Mouse (Mus musculus) forebrain, embryonic 12.5 days (tissue): ENCODE data around the gene Kncn. TPM values are rescaled to one million over a fixed set of nuclear protein-coding genes. Genes with fewer than 3 reads are reported as not detected.

ENCODE experiments used
- ATAC-seq: fragments of 200-750 bp; cut with Nextera tagmentation; 2 replicates; pipeline ENCODE4 v1.8.0; 2017; ENCODE audit warnings: moderate TSS enrichment; ENCODE audit not compliant: low FRiP score
- H3K27ac ChIP-seq: fragments of 300-500 bp; sonication (generic); 2 replicates; pipeline ENCODE4 v1.5.1; 2016; ENCODE audit warnings: mild to moderate bottlenecking
- H3K27me3 ChIP-seq: fragments of 300-500 bp; sonication (generic); 2 replicates; pipeline ENCODE4 v1.6.1; 2016; ENCODE audit warnings: mild to moderate bottlenecking
- H3K36me3 ChIP-seq: fragments of 300-500 bp; sonication (generic); replicated peaks from 2 replicates; pipeline ENCODE4 v1.6.1; 2016; ENCODE audit warnings: mild to moderate bottlenecking
- H3K4me1 ChIP-seq: fragments of 300-500 bp; sonication (generic); 2 replicates; pipeline ENCODE4 v1.6.1; 2016
- H3K4me2 ChIP-seq: fragments of 300-500 bp; sonication (generic); 2 replicates; pipeline ENCODE4 v1.6.1; 2016; ENCODE audit warnings: mild to moderate bottlenecking, moderate library complexity
- H3K4me3 ChIP-seq: fragments of 300-500 bp; sonication (generic); replicated peaks from 2 replicates; pipeline ENCODE4 v1.5.1; 2016; ENCODE audit warnings: mild to moderate bottlenecking
- H3K9ac ChIP-seq: fragments of 300-500 bp; sonication (generic); 2 replicates; pipeline ENCODE4 v1.6.1; 2016; ENCODE audit warnings: mild to moderate bottlenecking
- H3K9me3 ChIP-seq: fragments of 300-500 bp; sonication (generic); 2 replicates; pipeline ENCODE4 v1.6.1; 2016
- WGBS: fragments of 180-500 bp; shearing (Covaris S2); methylation state at CpG from one replicate; pipeline ENCODE4 v1.1.7; 2016; 5-methylcytosine and 5-hydroxymethylcytosine counted together
- polyA plus RNA-seq: library from polyadenylated mRNA; unstranded; fragments of >200 nt; fragmentation: Nextera tagmentation; extraction: Ambion mirVana; gene quantifications from 2 replicates; pipeline ENCODE4 v1.2.1, GENCODE M21; 2016

Gene Kncn
- polyA plus RNA-seq, 1 experiment from 2014 or later = not detected

DNA sequence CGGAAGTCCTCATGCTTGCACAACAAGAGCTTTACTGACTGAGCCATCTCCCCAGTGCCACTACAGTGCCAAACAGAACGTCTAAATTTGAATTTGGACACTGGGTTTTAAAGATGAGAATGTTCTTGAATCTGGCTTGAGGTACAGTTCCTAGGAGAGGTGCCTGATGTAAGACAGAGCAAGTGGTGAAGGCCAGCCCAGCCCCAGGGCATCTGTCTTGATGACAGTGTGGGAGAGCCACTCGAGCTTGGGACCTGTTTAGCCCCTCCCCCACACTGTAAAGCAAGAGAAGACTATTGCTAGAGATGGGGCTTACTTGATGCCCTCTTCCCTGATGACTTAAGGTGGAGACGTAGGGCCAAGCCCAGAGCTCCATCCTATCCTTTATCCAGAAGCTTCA is 2.0 kb upstream of the Kncn start:
- no peak overlapping the region for H3K9ac ChIP-seq
- H3K36me3 ChIP-seq = no peaks in the 10 kb centered on the region
- H3K4me2 ChIP-seq = no peak overlapping the region
- H3K27ac ChIP-seq = no peak overlapping the region
- H3K4me3 ChIP-seq = no peak overlapping the region
- no peak for ATAC-seq
- H3K9me3 ChIP-seq = no peaks in the 10 kb centered on the region
- WGBS = 70% methylated on average over 4 of the region's 4 CpGs
- H3K27me3 ChIP-seq = peaks cover 12% of the 10 kb centered on the region; the same call in 1 of the 2 replicates
- H3K4me1 ChIP-seq = peaks cover 53% of the 10 kb centered on the region

DNA sequence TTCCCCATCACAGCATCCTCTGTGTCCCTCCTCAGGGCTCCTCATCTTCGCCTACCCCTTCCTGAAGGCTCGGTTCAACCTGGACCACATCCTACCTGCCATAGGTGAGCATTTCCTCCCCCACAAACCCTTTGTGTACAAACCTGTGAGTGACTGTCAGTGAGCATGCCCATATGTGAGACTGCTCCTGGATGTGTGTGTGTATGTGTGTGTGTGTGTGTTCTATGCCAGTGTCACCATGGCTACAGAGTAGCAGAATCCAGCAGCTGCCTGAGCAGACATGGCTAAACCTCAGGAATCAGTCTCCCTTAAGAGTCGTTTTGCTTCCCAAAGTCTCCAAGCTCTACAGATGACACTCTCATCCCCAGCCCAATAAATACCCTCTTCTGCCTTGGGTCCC is 1.6 kb downstream of the Kncn start:
- H3K36me3 ChIP-seq = no peaks in the 10 kb centered on the region
- H3K4me2 ChIP-seq = no peak overlapping the region
- H3K27ac ChIP-seq = 0 out of 2 replicates have a peak overlapping the region, but pooled peaks have one; percentile 21
- ATAC-seq = no peak
- peaks cover 42% of the 10 kb centered on the region for H3K27me3 ChIP-seq
- peaks cover 27% of the 10 kb centered on the region for H3K4me1 ChIP-seq
- no peaks in the 10 kb centered on the region for H3K9me3 ChIP-seq
- no peak overlapping the region for H3K9ac ChIP-seq
- H3K4me3 ChIP-seq = no peak overlapping the region
- WGBS = 72% methylated on average over 3 of the region's 3 CpGs

DNA sequence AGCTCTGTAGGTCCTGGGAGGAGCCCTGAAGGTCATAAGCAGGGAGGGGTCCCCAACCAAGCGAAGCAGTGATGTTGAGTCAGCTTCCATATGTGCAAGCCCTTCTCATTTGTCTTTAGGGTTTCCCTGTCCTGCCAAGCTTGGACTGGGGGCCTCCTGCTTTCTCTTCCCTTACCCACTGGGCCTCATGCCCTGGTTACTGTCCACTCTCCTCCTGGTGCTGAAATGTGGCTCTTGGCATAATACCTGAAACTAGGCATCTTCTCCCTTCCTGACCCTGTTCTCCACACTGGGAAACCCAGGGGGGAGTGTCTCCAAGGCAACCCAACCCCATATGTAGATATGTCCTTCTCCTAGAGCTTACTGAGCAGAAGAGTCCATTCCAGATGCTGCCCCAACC is 2.7 kb downstream of the Kncn start:
- H3K36me3 ChIP-seq = no peaks in the 10 kb centered on the region
- H3K27me3 ChIP-seq = peaks cover 53% of the 10 kb centered on the region
- no peak overlapping the region for H3K27ac ChIP-seq
- no peaks in the 10 kb centered on the region for H3K9me3 ChIP-seq
- peaks cover 18% of the 10 kb centered on the region for H3K4me1 ChIP-seq
- no peak overlapping the region for H3K9ac ChIP-seq
- no peak overlapping the region for H3K4me2 ChIP-seq
- H3K4me3 ChIP-seq = no peak overlapping the region
- 50% methylated on average over 1 of the region's 1 CpGs for WGBS
- no peak for ATAC-seq

DNA sequence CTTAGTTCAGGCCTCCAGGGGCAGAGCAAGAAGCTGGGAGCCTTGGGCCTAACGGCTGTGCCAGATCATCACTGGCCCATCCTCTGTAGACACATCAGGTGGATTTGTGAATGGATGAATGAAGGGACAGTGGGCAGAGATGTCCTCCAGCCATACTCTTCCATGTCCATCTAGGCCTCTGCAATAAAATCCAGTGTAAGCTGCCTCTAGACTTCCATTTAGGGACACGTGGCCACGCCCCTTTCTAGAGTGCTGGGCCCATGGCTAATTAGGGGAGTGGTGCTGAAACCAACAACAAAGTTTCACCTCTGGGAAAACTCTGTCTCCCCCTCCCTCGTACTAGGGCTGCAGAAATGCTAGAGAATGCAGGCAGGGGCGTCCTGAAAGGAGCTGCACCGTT is 5.9 kb downstream of the Kncn start:
- H3K4me2 ChIP-seq = peak overlapping the region; percentile 60
- 11% methylated on average over 6 of the region's 6 CpGs for WGBS
- peaks cover 11% of the 10 kb centered on the region for H3K4me1 ChIP-seq
- ATAC-seq = peak; percentile 33
- peak overlapping the region; percentile 31 for H3K4me3 ChIP-seq
- peaks cover 70% of the 10 kb centered on the region for H3K27me3 ChIP-seq
- H3K27ac ChIP-seq = no peak overlapping the region
- H3K36me3 ChIP-seq = no peaks in the 10 kb centered on the region
- peak overlapping the region; percentile 54; the same call in 1 of the 2 replicates for H3K9ac ChIP-seq
- H3K9me3 ChIP-seq = no peaks in the 10 kb centered on the region

DNA sequence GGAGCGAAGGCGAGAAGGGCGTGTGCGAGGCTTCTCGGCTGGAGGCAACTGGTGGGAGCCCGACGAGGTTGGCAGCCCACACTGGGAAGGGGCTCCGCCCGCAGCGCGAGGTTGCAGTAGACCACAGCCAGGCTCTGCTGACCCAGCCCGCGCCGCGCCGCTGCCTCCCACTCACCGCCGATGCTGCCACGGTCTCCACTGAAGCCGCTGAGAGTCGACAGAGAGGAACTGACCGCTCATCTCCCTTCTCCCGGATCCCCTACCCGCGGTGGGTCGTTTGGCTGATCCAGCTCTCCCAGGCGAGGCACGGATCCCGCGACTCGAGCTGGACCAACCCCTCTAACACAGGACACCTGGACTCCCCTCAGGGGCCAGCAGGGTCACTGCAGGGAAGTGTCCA is 6.4 kb downstream of the Kncn start, which contains the start of gene 6430628N08Rik:
Gene 6430628N08Rik (plus strand): TSS at position 113 of the 400 bp plus-strand sequence.
- peak; percentile 54 for ATAC-seq
- H3K9ac ChIP-seq = peak within 1 kb of the TSS; percentile 54
- under 1% methylated on average over 31 of the region's 31 CpGs for WGBS
- peaks cover 70% of the 10 kb centered on the region for H3K27me3 ChIP-seq
- no peak within 1 kb of the TSS for H3K27ac ChIP-seq
- peak within 1 kb of the TSS; percentile 31 for H3K4me3 ChIP-seq
- H3K36me3 ChIP-seq = no peaks in the 10 kb centered on the region
- H3K4me1 ChIP-seq = peaks cover 11% of the 10 kb centered on the region
- peak within 1 kb of the TSS; percentile 60 for H3K4me2 ChIP-seq
- no peaks in the 10 kb centered on the region for H3K9me3 ChIP-seq

DNA sequence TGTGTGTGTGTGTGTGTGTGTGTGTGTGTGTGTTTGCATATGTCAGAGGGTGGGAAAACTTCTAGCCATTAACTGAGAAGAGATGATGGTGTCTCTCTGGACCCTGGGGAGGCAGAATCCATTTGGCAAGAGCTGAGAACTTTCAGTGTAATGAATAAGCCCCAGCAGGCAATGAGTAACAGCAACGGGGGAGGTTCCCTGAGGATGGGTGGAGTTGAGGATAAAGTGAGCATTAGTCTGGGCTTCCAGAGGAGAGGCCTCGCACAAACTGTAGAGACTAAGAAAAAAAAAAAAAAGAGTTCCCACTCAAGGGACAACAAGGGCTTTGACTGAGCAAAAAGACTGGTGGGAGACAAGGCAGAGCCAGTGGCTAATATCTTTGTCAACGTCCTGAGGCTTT is 10.1 kb downstream of the Kncn start:
- Histone ChIP-seq H3K4me2 (no peak overlapping the region), H3K9me3 (no peaks in the 10 kb centered on the region), H3K27ac (no peak overlapping the region), H3K36me3 (no peaks in the 10 kb centered on the region), H3K4me1 (peaks cover 25% of the 10 kb centered on the region), H3K9ac (no peak overlapping the region), H3K4me3 (no peak overlapping the region), H3K27me3 (peaks cover 85% of the 10 kb centered on the region)
- 11% methylated on average over 3 of the region's 3 CpGs for WGBS
- ATAC-seq = no peak

DNA sequence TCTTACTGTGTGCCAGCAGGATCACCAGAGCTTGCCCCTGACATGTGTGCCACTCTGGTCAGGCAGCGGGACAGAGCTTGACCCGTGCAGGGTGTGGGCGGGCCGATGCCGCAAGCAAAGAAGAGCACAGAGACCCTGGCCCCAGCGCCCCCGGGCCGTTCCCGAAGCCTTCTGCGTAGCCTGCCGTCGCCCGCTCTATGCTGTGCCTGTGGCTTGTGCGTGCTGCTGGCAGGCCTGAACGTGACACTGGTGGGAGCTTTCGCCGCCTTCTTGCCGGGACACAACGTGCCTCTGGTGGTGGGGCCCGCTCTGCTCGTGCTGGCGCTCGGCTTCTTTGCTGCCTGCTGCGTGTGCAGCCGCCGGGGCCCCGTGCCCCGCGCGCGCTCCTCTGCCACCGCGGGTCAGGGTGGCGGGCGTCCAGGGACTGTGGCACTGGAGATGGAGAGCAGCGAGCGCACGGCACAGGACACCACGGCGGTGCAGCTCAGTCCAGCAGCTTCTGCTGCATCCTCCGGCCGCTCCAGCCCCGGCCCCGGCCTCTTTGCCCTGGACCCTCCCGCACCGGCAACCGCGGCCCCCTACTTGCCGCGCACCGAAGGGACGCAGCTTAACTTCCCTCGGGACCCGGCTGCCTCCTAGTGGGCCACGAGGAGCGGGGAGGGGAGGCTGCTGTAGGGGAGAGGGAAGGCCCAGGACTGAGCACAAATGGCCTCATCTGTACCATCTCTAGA is 13.9 kb downstream of the Kncn start:
- H3K27me3 ChIP-seq = peaks cover 87% of the 10 kb centered on the region
- H3K4me2 ChIP-seq = peak overlapping the region; percentile 94
- peak; percentile 74 for ATAC-seq
- H3K27ac ChIP-seq = no peak overlapping the region
- no peaks in the 10 kb centered on the region for H3K9me3 ChIP-seq
- under 1% methylated on average over 53 of the region's 56 CpGs for WGBS
- H3K9ac ChIP-seq = peak overlapping the region; percentile 51
- H3K36me3 ChIP-seq = no peaks in the 10 kb centered on the region
- H3K4me1 ChIP-seq = peaks cover 13% of the 10 kb centered on the region
- H3K4me3 ChIP-seq = peak overlapping the region; percentile 42

- H3K4me2 ChIP-seq = no peak overlapping the region
- no peak overlapping the region for H3K9ac ChIP-seq
- H3K27me3 ChIP-seq = peaks cover 98% of the 10 kb centered on the region
- no peak overlapping the region for H3K27ac ChIP-seq
- 19% methylated on average over 5 of the region's 5 CpGs for WGBS
- no peaks in the 10 kb centered on the region for H3K9me3 ChIP-seq
- no peaks in the 10 kb centered on the region for H3K36me3 ChIP-seq
- no peak overlapping the region for H3K4me3 ChIP-seq
- peaks cover 30% of the 10 kb centered on the region for H3K4me1 ChIP-seq
- ATAC-seq = no peak
These were observed 18.6 kb downstream of the Kncn start for GRCm38 (mm10) chr4:115902816-115903215.

DNA sequence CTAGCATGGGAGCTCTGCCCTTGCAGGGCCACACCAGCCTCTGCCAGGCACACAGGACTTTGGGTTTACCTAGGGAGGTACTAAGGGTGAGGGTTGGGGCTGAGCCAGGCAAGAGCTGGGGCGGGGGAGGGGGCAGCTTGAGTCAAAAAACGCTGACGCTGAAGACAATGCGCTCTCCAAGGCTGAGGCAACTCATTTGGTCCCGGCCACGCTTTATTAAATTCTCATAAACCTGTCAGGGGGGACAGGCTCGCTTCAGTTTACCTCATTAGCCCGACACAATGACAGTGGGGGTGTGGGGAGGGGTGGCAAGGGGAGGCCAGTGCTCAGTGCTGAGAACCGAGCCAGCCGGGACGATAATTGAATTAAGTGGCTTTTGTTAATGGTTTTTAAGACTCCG is 20.2 kb downstream of the Kncn start:
- Histone ChIP-seq H3K4me3 (no peak overlapping the region), H3K36me3 (no peaks in the 10 kb centered on the region), H3K4me1 (peaks cover 27% of the 10 kb centered on the region), H3K27ac (no peak overlapping the region), H3K27me3 (peaks cover 96% of the 10 kb centered on the region), H3K9me3 (no peaks in the 10 kb centered on the region), H3K9ac (no peak overlapping the region), H3K4me2 (no peak overlapping the region)
- peak; percentile 45; the same call in 1 of the 2 replicates for ATAC-seq
- WGBS = 1% methylated on average over 12 of the region's 12 CpGs

DNA sequence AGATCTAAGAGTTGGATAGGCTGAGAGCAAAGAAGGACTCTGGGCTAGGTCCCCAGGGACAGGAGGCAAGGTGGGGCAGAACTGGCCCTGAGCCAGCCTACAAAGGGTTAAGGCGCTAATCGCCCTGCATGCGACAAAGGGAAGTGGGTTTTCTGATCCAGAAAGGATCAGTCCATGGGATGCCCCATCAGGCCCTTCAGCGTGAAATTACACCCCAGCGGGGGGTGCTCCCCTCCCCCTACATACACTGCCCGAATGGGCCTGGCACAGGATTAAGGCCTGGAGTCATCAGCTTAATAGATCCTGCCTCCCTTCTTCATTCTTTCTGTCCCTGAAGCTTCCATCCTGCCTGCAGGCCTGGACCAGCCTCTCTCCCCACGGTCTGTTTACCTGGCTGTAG is 21.5 kb downstream of the Kncn start:
- Histone ChIP-seq H3K27ac (no peak overlapping the region), H3K27me3 (peaks cover 92% of the 10 kb centered on the region), H3K4me2 (no peak overlapping the region), H3K4me3 (no peak overlapping the region), H3K9me3 (no peaks in the 10 kb centered on the region), H3K36me3 (no peaks in the 10 kb centered on the region), H3K4me1 (peaks cover 27% of the 10 kb centered on the region), H3K9ac (no peak overlapping the region)
- no peak for ATAC-seq
- 2% methylated on average over 7 of the region's 7 CpGs for WGBS

DNA sequence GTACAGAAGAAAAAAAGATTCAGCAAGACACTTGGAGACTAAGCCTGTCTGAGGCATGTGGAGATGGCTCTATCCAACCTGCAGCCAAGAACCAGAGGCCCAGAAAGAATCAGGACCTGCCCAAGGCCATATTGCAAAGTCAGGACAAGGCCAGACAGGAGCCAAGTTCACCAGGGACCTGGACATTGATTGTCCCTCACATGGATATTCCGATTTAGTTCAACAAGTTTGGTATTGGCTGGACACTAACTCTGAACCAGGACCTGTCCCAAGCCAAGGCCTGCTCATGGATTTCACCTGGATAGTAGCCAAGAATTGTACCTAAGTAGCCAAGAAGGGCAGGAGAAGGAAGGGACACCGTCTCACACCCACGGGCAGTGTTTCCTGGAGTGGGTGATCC is 22.6 kb downstream of the Kncn start:
- Histone ChIP-seq H3K9ac (no peak overlapping the region), H3K4me2 (no peak overlapping the region), H3K9me3 (no peaks in the 10 kb centered on the region), H3K27ac (no peak overlapping the region), H3K36me3 (no peaks in the 10 kb centered on the region), H3K4me1 (peaks cover 36% of the 10 kb centered on the region), H3K27me3 (peaks cover 90% of the 10 kb centered on the region), H3K4me3 (no peak overlapping the region)
- 90% methylated on average over 3 of the region's 3 CpGs for WGBS
- ATAC-seq = no peak

DNA sequence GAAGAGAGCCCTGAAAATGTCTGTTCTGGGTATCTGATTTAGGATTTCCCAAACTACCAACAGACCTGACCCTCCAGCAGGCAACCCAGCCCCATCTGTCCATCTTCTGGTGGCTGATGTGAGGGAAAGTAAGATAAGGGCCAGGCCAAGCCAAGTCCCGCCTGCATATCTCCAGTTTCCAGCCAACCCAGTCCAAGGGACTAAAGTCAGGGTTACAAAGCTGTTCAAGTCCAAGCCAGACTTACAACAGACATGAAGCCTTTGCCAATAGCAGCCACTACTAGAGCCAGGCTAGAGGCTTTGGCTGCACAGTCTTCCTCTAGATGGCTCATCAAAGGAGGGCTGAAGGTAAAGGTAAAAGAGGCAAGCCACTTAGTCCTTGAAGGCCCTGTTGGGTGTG is 23.8 kb downstream of the Kncn start:
- peaks cover 83% of the 10 kb centered on the region for H3K27me3 ChIP-seq
- no peak overlapping the region for H3K4me2 ChIP-seq
- H3K36me3 ChIP-seq = no peaks in the 10 kb centered on the region
- H3K4me1 ChIP-seq = peaks cover 41% of the 10 kb centered on the region
- H3K4me3 ChIP-seq = no peak overlapping the region
- no peak overlapping the region for H3K27ac ChIP-seq
- H3K9ac ChIP-seq = no peak overlapping the region
- 63% methylated on average over 1 of the region's 1 CpGs for WGBS
- no peak for ATAC-seq
- H3K9me3 ChIP-seq = no peaks in the 10 kb centered on the region

GRCm38 (mm10) chr4:115908641-115909040 is 24.4 kb downstream of the Kncn start:
- H3K4me1 ChIP-seq = peaks cover 41% of the 10 kb centered on the region
- ATAC-seq = peak; percentile 58; the same call in 1 of the 2 replicates
- peaks cover 81% of the 10 kb centered on the region for H3K27me3 ChIP-seq
- no peak overlapping the region for H3K9ac ChIP-seq
- no peak overlapping the region for H3K4me3 ChIP-seq
- H3K9me3 ChIP-seq = no peaks in the 10 kb centered on the region
- WGBS = 3% methylated on average over 7 of the region's 7 CpGs
- H3K4me2 ChIP-seq = no peak overlapping the region
- no peak overlapping the region for H3K27ac ChIP-seq
- no peaks in the 10 kb centered on the region for H3K36me3 ChIP-seq
